35 mouse cellular contexts compared by ENCODE assay signal in genomic region chr5:77038451-77038850, GRCm38 (mm10). TPM values are rescaled to one million over a fixed set of nuclear protein-coding genes. Genes with fewer than 3 reads are reported as not detected.
DNase-seq lines count a peak whose midpoint lies in the region; ATAC-seq and TF ChIP-seq lines count a peak whose summit lies in the region.
"Had no signal": no experiment of that assay in that cellular context is flagged by ENCODE, and none has a peak within 500 bp of the region (broad histone marks: within the 10 kb centered on the region; RNA-seq: fewer than 3 reads in every experiment).

No protein-coding gene starts in this region.

- no peak for DNase-seq in liver, embryonic 14.5 days (ENCODE audit: low read depth in 3 of 3, low spot score in 3 of 3)
- no peak for DNase-seq in liver
- no peak for DNase-seq in frontal cortex, adult 2 months (ENCODE audit: extremely low spot score in 1 of 2, low spot score in 1 of 2)
- DNase-seq in frontal cortex, postnatal 36 days (ENCODE audit: low spot score in 2 of 2), result no peak
- DNase-seq: adrenal gland, adult 8-10 months; adrenal gland, postnatal 25 days; cerebellum, adult 11 months; cerebellum, adult 2 months; cerebellum, adult 9-11 months; cerebellum, postnatal 25 days; gastrocnemius, adult 2 months; gastrocnemius, postnatal 14 days; heart, adult 2 months had no signal

- H3K4me3 ChIP-seq in liver, embryonic 14.5 days (ENCODE audit: insufficient read depth in 1 of 2, low read depth in 2 of 2, low read length in 2 of 2), result no peak overlapping the region
- peak overlapping the region; percentile 46 for H3K4me3 ChIP-seq in bone marrow, adult 2 months (replicated peaks; ENCODE audit: control insufficient read depth, low read depth, low read length)
- peak overlapping the region; percentile 17; the same call in 1 of the 2 replicates for H3K4me3 ChIP-seq in brown adipose tissue, adult 24 weeks (ENCODE audit: insufficient read depth, low read depth, low read length)
- H3K4me3 ChIP-seq: embryonic facial prominence, embryonic 10.5 days; embryonic facial prominence, embryonic 13.5 days; erythroblast, embryonic 14.5 days; forebrain, embryonic 12.5 days; forebrain, embryonic 15.5 days; gastrocnemius, adult 2 months; heart, adult 2 months; heart, embryonic 10.5 days had no signal

- H3K27me3 ChIP-seq in liver, embryonic 14.5 days (ENCODE audit: control insufficient read depth, insufficient read depth, low read length), result no peaks in the 10 kb centered on the region
- H3K27me3 ChIP-seq: embryonic facial prominence, embryonic 13.5 days; forebrain, embryonic 15.5 days had no signal

- TF ChIP-seq CTCF in liver, embryonic 14.5 days (IDR thresholded peaks at IDR 0.05; ENCODE audit: low read depth), result 0 out of 2 replicates have a peak, but pooled peaks have one; percentile 11
- TF ChIP-seq CTCF in bone marrow, adult 2 months (IDR thresholded peaks at IDR 0.05; ENCODE audit: control insufficient read depth, insufficient read depth, low read length), result no peak

- H3K27ac ChIP-seq in liver, embryonic 14.5 days, result no peak overlapping the region
- peak overlapping the region; percentile 48 for H3K27ac ChIP-seq in bone marrow, adult 2 months (ENCODE audit: control insufficient read depth, insufficient read depth, low read depth, low read length, poor library complexity)
- H3K27ac ChIP-seq in brown adipose tissue, adult 24 weeks (replicated peaks; ENCODE audit: low read depth, low read length), result no peak overlapping the region
- H3K27ac ChIP-seq: embryonic facial prominence, embryonic 10.5 days; embryonic facial prominence, embryonic 13.5 days; forebrain, embryonic 12.5 days; forebrain, embryonic 15.5 days; gastrocnemius, adult 2 months; heart, adult 2 months; heart, embryonic 10.5 days; hindbrain, embryonic 14.5 days; hindbrain, postnatal 0 days had no signal

- no peak overlapping the region for H3K9ac ChIP-seq in liver, embryonic 14.5 days (replicated peaks)
- H3K9ac ChIP-seq: embryonic facial prominence, embryonic 13.5 days; forebrain, embryonic 12.5 days; forebrain, embryonic 15.5 days; hindbrain, embryonic 14.5 days had no signal

- H3K4me1 ChIP-seq in liver, embryonic 14.5 days (replicated peaks; ENCODE audit: control insufficient read depth in 2 of 2, insufficient read depth in 2 of 2, low read length in 1 of 2), result peaks cover 3 to 8% of the 10 kb centered on the region in 2 experiments; a peak in 2 of 4 replicates
- peaks cover 1% of the 10 kb centered on the region; the same call in 1 of the 2 replicates for H3K4me1 ChIP-seq in bone marrow, adult 2 months (ENCODE audit: control insufficient read depth, insufficient read depth, low read length)
- no peaks in the 10 kb centered on the region for H3K4me1 ChIP-seq in brown adipose tissue, adult 24 weeks (ENCODE audit: control insufficient read depth, insufficient read depth, insufficient read length, low read length)
- H3K4me1 ChIP-seq: embryonic facial prominence, embryonic 10.5 days; embryonic facial prominence, embryonic 13.5 days; forebrain, embryonic 12.5 days; forebrain, embryonic 15.5 days; heart, embryonic 10.5 days had no signal

- no peaks in the 10 kb centered on the region for H3K9me3 ChIP-seq in liver, embryonic 14.5 days (ENCODE audit: control insufficient read depth, low read length)
- H3K9me3 ChIP-seq: embryonic facial prominence, embryonic 10.5 days; embryonic facial prominence, embryonic 13.5 days; forebrain, embryonic 12.5 days; forebrain, embryonic 15.5 days; heart, embryonic 10.5 days had no signal

- 82% methylated on average over 10 of the region's 10 CpGs for WGBS in liver, embryonic 14.5 days (ENCODE audit: insufficient replicate concordance)
- 57% methylated on average over 10 of the region's 10 CpGs for WGBS in bone marrow, adult 2 months

- TF ChIP-seq POLR2A in bone marrow, adult 2 months (IDR thresholded peaks at IDR 0.05; ENCODE audit: borderline replicate concordance, control insufficient read depth, low read depth, low read length), result no peak

- no peak for TF ChIP-seq EP300 in liver, embryonic 14.5 days (IDR thresholded peaks at IDR 0.05; ENCODE audit: low read depth)

- no peaks in the 10 kb centered on the region for H3K36me3 ChIP-seq in liver, embryonic 14.5 days (replicated peaks; ENCODE audit: control insufficient read depth, insufficient read depth, low read depth)
- H3K36me3 ChIP-seq: embryonic facial prominence, embryonic 10.5 days; embryonic facial prominence, embryonic 13.5 days; forebrain, embryonic 12.5 days; forebrain, embryonic 15.5 days; heart, embryonic 10.5 days had no signal

- H3K4me2 ChIP-seq in liver, embryonic 14.5 days (ENCODE audit: low read depth), result no peak overlapping the region
- H3K4me2 ChIP-seq: embryonic facial prominence, embryonic 13.5 days; forebrain, embryonic 12.5 days; forebrain, embryonic 15.5 days; hindbrain, embryonic 14.5 days had no signal

- ATAC-seq in liver, embryonic 14.5 days (ENCODE audit: insufficient read depth), result no peak
- peak; percentile 89 for ATAC-seq in megakaryocyte, adult 5-6 weeks (ENCODE audit: poor library complexity, severe bottlenecking)
- ATAC-seq in CD4-positive, CD25-positive, alpha-beta regulatory T cell, adult 4 months, result no peak
- ATAC-seq: activated CD4-positive, CD25-positive, alpha-beta regulatory T cell, adult 4 months; forebrain, embryonic 15.5 days; hindbrain, postnatal 0 days; inflammation-experienced regulatory T-cells, adult 6 months had no signal

RNA-seq across cellular contexts. Expression of gene Thegl, which starts 22.6 kb away (rescaled TPM):
- polyA plus RNA-seq in liver, embryonic 14.5 days (2012; rRNA removed), result 0.18 and 0.24 TPM in 2 replicates
- polyA plus RNA-seq in liver, embryonic 14.5 days (2014; fragmentation: Nextera tagmentation; extraction: Ambion mirVana), result 0.33 and 0.43 TPM in 2 replicates
- 0.92 TPM in 1 of 2 replicates, not detected in the other for polyA plus RNA-seq in bone marrow, adult 2 months (2011; ENCODE audit: insufficient read depth, insufficient read length, low replicate concordance, missing spikeins)
- polyA plus RNA-seq in brown adipose tissue, adult 24 weeks (2012; ENCODE audit: insufficient read depth, insufficient read length, missing spikeins), result not detected in 2 replicates
- 0.45 TPM in 1 of 2 replicates, not detected in the other for total RNA-seq in megakaryocyte, adult 5-6 weeks (2015)
- total RNA-seq in megakaryocyte, adult 5-6 weeks (2017), result not detected in 2 replicates
- not detected for polyA plus RNA-seq in CD4-positive, CD25-positive, alpha-beta regulatory T cell, adult 4 months (2017; shearing (Covaris generic))
- 0.26 and 0.40 TPM in 2 replicates for polyA plus RNA-seq in frontal cortex, adult 2 months (2012; rRNA removed)
- total RNA-seq: adrenal gland, postnatal 25 days; ES-E14; gastrocnemius, adult 2 months; gastrocnemius, postnatal 14 days; gastrocnemius, postnatal 4 days; heart, adult 2 months; heart, postnatal 25 days had no signal
- polyA plus RNA-seq: activated CD4-positive, CD25-positive, alpha-beta regulatory T cell, adult 4 months; C2C12; embryonic facial prominence, embryonic 10.5 days; erythroblast, embryonic 14.5 days; heart, embryonic 14.5 days; heart, postnatal 0 days; hindbrain, embryonic 11.5 days; inflammation-experienced regulatory T-cells, adult 6 months had no signal

RNA-seq across cellular contexts. Expression of gene Arl9, which starts 34.6 kb away (rescaled TPM):
- polyA plus RNA-seq in liver, embryonic 14.5 days (2012; rRNA removed), result 0.38 and 0.40 TPM in 2 replicates
- not detected in 2 replicates for polyA plus RNA-seq in liver, embryonic 14.5 days (2014; fragmentation: Nextera tagmentation; extraction: Ambion mirVana)
- polyA plus RNA-seq in bone marrow, adult 2 months (2011; ENCODE audit: insufficient read depth, insufficient read length, low replicate concordance, missing spikeins), result 1.9 TPM in 1 of 2 replicates, not detected in the other
- not detected in 2 replicates for polyA plus RNA-seq in brown adipose tissue, adult 24 weeks (2012; ENCODE audit: insufficient read depth, insufficient read length, missing spikeins)
- 0.31 and 1.3 TPM in 2 replicates for total RNA-seq in megakaryocyte, adult 5-6 weeks (2015)
- not detected in 2 replicates for total RNA-seq in megakaryocyte, adult 5-6 weeks (2017)
- not detected for polyA plus RNA-seq in CD4-positive, CD25-positive, alpha-beta regulatory T cell, adult 4 months (2017; shearing (Covaris generic))
- not detected in 2 replicates for polyA plus RNA-seq in frontal cortex, adult 2 months (2012; rRNA removed)
- total RNA-seq: adrenal gland, adult 8-10 months; common myeloid progenitor, adult 5-6 weeks; ES-E14; gastrocnemius, adult 2 months; gastrocnemius, postnatal 14 days; gastrocnemius, postnatal 4 days; heart, adult 2 months; heart, postnatal 25 days; hindbrain, postnatal 0 days had no signal
- polyA plus RNA-seq: activated CD4-positive, CD25-positive, alpha-beta regulatory T cell, adult 4 months; C2C12; embryonic facial prominence, embryonic 13.5 days; erythroblast, embryonic 14.5 days; forebrain, embryonic 12.5 days; forebrain, embryonic 15.5 days; heart, adult 2 months; heart, embryonic 14.5 days; heart, postnatal 0 days; hindbrain, embryonic 14.5 days; hindbrain, postnatal 0 days; inflammation-experienced regulatory T-cells, adult 6 months had no signal

Comparison
In these comparisons a context has a peak if more than half of its experiments do, and no peak if none do; other contexts are left out.
1. H3K4me3 ChIP-seq: peak in bone marrow, adult 2 months (single experiment) and brown adipose tissue, adult 24 weeks (single experiment); none in liver, embryonic 14.5 days (0 of 2).